15 mouse cellular contexts compared by ENCODE assay signal in the genomic region with DNA sequence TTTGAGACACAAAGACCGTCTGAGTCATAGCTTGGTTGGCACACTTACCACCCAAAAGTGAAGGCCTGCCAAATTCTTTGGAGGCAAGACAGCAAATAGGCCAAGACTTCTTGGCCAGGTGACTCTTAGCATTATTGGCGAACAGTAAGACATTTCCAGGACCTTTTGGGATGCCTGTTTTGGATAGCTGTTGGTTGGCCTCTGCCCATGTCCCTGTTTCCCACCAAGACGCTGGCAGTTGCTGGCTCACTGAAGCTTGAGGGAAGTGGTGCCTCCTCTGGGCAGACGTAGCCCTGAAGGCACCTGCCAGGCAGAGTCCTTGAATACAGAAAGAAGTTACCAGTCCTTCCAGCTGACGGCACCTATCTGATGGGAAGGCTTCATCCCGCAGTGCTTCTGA. TPM values are rescaled to one million over a fixed set of nuclear protein-coding genes. Genes with fewer than 3 reads are reported as not detected.
DNase-seq lines count a peak whose midpoint lies in the region; ATAC-seq and TF ChIP-seq lines count a peak whose summit lies in the region.
"Had no signal": no experiment of that assay in that cellular context is flagged by ENCODE, and none has a peak within 500 bp of the region (broad histone marks: within the 10 kb centered on the region; RNA-seq: fewer than 3 reads in every experiment).

No protein-coding gene starts in this region.

- intact Hi-C loops in gastrocnemius, adult 2 months (cut with DNase I) = loop anchor here (10.0 kb wide), 1 partner anchor 446 kb away; no protein-coding TSS in a partner anchor

- no peak for TF ChIP-seq CTCF in gastrocnemius, adult 2 months (IDR thresholded peaks at IDR 0.05)

- no peak overlapping the region for H3K4me3 ChIP-seq in gastrocnemius, adult 2 months
- H3K4me3 ChIP-seq: limb, embryonic 10.5 days had no signal

- DNase-seq in adrenal gland, adult 2 months = peak; percentile 56
- DNase-seq in adrenal gland, adult 18-20 months (ENCODE audit: low spot score in 2 of 2) = no peak
- peak; percentile 58 for DNase-seq in 3134 (ENCODE audit: extremely low read depth, insufficient read length, low spot score)
- peak; percentile 40 to 48 for DNase-seq in adrenal gland, postnatal 36 days
- peak; percentile 71 for DNase-seq in cerebellum, adult 9-10 months
- no peak for DNase-seq in gastrocnemius, adult 2 months
- DNase-seq in lung, postnatal 10 days = no peak
- DNase-seq: kidney, adult 8-10 months; lung, embryonic 14.5 days; retina, postnatal 1 day; thymus, postnatal 4 days had no signal

- ATAC-seq in granulocyte monocyte progenitor cell, adult 5-6 weeks (replicated peaks; ENCODE audit: poor library complexity, severe bottlenecking) = no peak
- ATAC-seq: forebrain, embryonic 14.5 days had no signal

- H3K27ac ChIP-seq in gastrocnemius, adult 2 months = no peak overlapping the region
- H3K27ac ChIP-seq: limb, embryonic 10.5 days; macrophage had no signal

RNA-seq across cellular contexts. Expression of gene Cpped1, which starts 8.9 kb away (rescaled TPM):
- total RNA-seq in adrenal gland, adult 2 months (2021) = 10 to 100 TPM; 43.0 to 47.0 TPM
- 25.7 and 28.6 TPM in 2 replicates for polyA plus RNA-seq in adrenal gland, adult 2 months (2012; rRNA removed)
- 10 to 100 TPM; 40.6 to 45.4 TPM for total RNA-seq in adrenal gland, adult 18-20 months (2021)
- 10 to 100 TPM; 34.9 to 49.6 TPM for total RNA-seq in adrenal gland, postnatal 36 days (2021)
- 10 to 100 TPM; 28.4 to 39.5 TPM for total RNA-seq in gastrocnemius, adult 2 months (2021)
- total RNA-seq in granulocyte monocyte progenitor cell, adult 5-6 weeks (2014; fragmentation: Nextera tagmentation) = 20.4 and 32.9 TPM in 2 replicates
- 14.2 and 23.7 TPM in 2 replicates for total RNA-seq in granulocyte monocyte progenitor cell, adult 5-6 weeks (2017)

Comparison
In these comparisons a context has a peak if more than half of its experiments do, and no peak if none do; other contexts are left out.
1. DNase-seq: peak in adrenal gland, adult 2 months (single experiment), 3134 (single experiment), adrenal gland, postnatal 36 days (2 of 2) and cerebellum, adult 9-10 months (single experiment); none in adrenal gland, adult 18-20 months (0 of 2), gastrocnemius, adult 2 months (single experiment) and lung, postnatal 10 days (single experiment).